18 mouse cellular contexts compared by ENCODE assay signal in genomic region chr10:124877706-124878105, GRCm38 (mm10).
"Had no signal": no experiment of that assay in that cellular context is flagged by ENCODE, and none has a peak within 500 bp of the region (broad histone marks: within the 10 kb centered on the region; RNA-seq: fewer than 3 reads in every experiment).

No protein-coding gene starts in this region.

- H3K4me2 ChIP-seq: lung, embryonic 14.5 days; midbrain, embryonic 11.5 days; midbrain, embryonic 13.5 days; midbrain, embryonic 15.5 days; neural tube, embryonic 12.5 days; stomach, embryonic 15.5 days had no signal

- H3K4me1 ChIP-seq: megakaryocyte, embryonic 14.5 days; midbrain, embryonic 13.5 days; midbrain, embryonic 15.5 days; neural tube, embryonic 12.5 days; stomach, embryonic 15.5 days had no signal

- H3K27ac ChIP-seq: midbrain, embryonic 13.5 days; midbrain, embryonic 15.5 days; neural tube, embryonic 12.5 days; stomach, embryonic 15.5 days; stomach, postnatal 0 days had no signal

- H3K9me3 ChIP-seq: megakaryocyte, embryonic 14.5 days; midbrain, embryonic 13.5 days; midbrain, embryonic 15.5 days; neural tube, embryonic 12.5 days; stomach, embryonic 15.5 days had no signal

- H3K27me3 ChIP-seq: megakaryocyte, embryonic 14.5 days; midbrain, embryonic 13.5 days; midbrain, embryonic 15.5 days; neural tube, embryonic 12.5 days; stomach, embryonic 15.5 days had no signal

- ATAC-seq: midbrain, embryonic 15.5 days had no signal

- H3K4me3 ChIP-seq: megakaryocyte, embryonic 14.5 days; midbrain, embryonic 13.5 days; midbrain, embryonic 15.5 days; neural tube, embryonic 12.5 days; stomach, embryonic 15.5 days had no signal

- H3K9ac ChIP-seq: lung, embryonic 14.5 days; midbrain, embryonic 13.5 days; midbrain, embryonic 15.5 days; neural tube, embryonic 12.5 days; stomach, embryonic 15.5 days had no signal

- H3K36me3 ChIP-seq: midbrain, embryonic 13.5 days; midbrain, embryonic 15.5 days; neural tube, embryonic 12.5 days; stomach, embryonic 15.5 days had no signal

- DNase-seq: lung, adult 18-20 months; lung, embryonic 14.5 days; lung, postnatal 10 days; lung, postnatal 4 days; retina, postnatal 1 day; right cerebral cortex, adult 18-20 months; right cerebral cortex, postnatal 25 days; right cerebral cortex, postnatal 4 days; thymus, adult 2 months; thymus, postnatal 25 days; thymus, postnatal 4 days had no signal
